Mouse (Mus musculus): ENCODE measurements around the gene Anks1. TPM values are rescaled to one million over a fixed set of nuclear protein-coding genes. Genes with fewer than 3 reads are reported as not detected.
A peak's percentile ranks its signal among the peaks of the same experiment; 100 is the strongest.
"Not testable (repeated sequence)": the region's sequence is repeated elsewhere in the genome, so short reads cannot be mapped to it uniquely, and the experiment has no call there.

Gene Anks1
- polyA plus RNA-seq, 1 experiment, result 16.1 TPM

GRCm38 (mm10) chr17:27971496-27971895 is 62.4 kb downstream of the Anks1 start:
- TF ChIP-seq CTCF (IDR thresholded peaks at IDR 0.05; ENCODE audit: control insufficient read depth, insufficient read depth, insufficient replicate concordance, low read depth, low read length), result no peak
- Histone ChIP-seq H3K4me1 (ENCODE audit: control insufficient read depth, insufficient read depth, low read length) (peaks cover 13% of the 10 kb centered on the region), H3K36me3 (ENCODE audit: control insufficient read depth, insufficient read depth, low read length) (no peaks in the 10 kb centered on the region), H3K27ac (ENCODE audit: control insufficient read depth, insufficient read depth, low read depth, low read length) (no peak overlapping the region), H3K27me3 (ENCODE audit: control insufficient read depth, insufficient read depth, low read length) (no peaks in the 10 kb centered on the region), H3K4me3 (ENCODE audit: control insufficient read depth, low read depth, low read length) (no peak overlapping the region)

GRCm38 (mm10) chr17:27973337-27973736 is 64.2 kb downstream of the Anks1 start:
- Histone ChIP-seq H3K27ac (ENCODE audit: control insufficient read depth, insufficient read depth, low read depth, low read length) (no peak overlapping the region), H3K36me3 (ENCODE audit: control insufficient read depth, insufficient read depth, low read length) (no peaks in the 10 kb centered on the region), H3K27me3 (ENCODE audit: control insufficient read depth, insufficient read depth, low read length) (no peaks in the 10 kb centered on the region), H3K4me1 (ENCODE audit: control insufficient read depth, insufficient read depth, low read length) (peaks cover 9% of the 10 kb centered on the region), H3K4me3 (ENCODE audit: control insufficient read depth, low read depth, low read length) (no peak overlapping the region)
- TF ChIP-seq POLR2A (IDR thresholded peaks at IDR 0.05; ENCODE audit: control insufficient read depth, low read depth, low read length) (no peak), CTCF (IDR thresholded peaks at IDR 0.05; ENCODE audit: control insufficient read depth, insufficient read depth, insufficient replicate concordance, low read depth, low read length) (no peak)

DNA sequence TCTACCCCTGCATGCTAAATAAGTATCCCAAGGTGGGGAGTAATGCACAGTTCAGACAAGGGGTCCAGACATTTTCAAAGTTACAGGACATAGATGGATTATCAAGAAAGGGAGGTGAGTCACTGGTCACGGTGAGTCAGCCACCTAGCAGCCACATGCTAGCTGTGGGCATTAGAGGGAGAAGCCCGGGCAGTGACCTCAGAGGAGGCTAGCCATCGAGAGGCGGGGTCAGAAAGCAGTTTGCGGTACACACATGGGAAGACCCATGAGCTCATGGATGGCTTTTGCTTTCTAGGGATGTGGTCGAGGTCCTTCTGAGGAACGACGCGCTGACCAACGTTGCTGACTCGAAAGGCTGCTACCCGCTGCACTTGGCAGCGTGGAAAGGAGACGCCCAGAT is 67.2 kb downstream of the Anks1 start:
- TF ChIP-seq POLR2A (IDR thresholded peaks at IDR 0.05; ENCODE audit: control insufficient read depth, low read depth, low read length) (no peak), CTCF (IDR thresholded peaks at IDR 0.05; ENCODE audit: control insufficient read depth, insufficient read depth, insufficient replicate concordance, low read depth, low read length) (no peak)
- Histone ChIP-seq H3K4me1 (ENCODE audit: control insufficient read depth, insufficient read depth, low read length) (peaks cover 1% of the 10 kb centered on the region; the same call in 1 of the 2 replicates), H3K4me3 (ENCODE audit: control insufficient read depth, low read depth, low read length) (no peak overlapping the region), H3K36me3 (ENCODE audit: control insufficient read depth, insufficient read depth, low read length) (no peaks in the 10 kb centered on the region), H3K27ac (ENCODE audit: control insufficient read depth, insufficient read depth, low read depth, low read length) (no peak overlapping the region), H3K27me3 (ENCODE audit: control insufficient read depth, insufficient read depth, low read length) (no peaks in the 10 kb centered on the region)

- no peaks in the 10 kb centered on the region for H3K36me3 ChIP-seq (ENCODE audit: control insufficient read depth, insufficient read depth, low read length)
- H3K4me3 ChIP-seq (ENCODE audit: control insufficient read depth, low read depth, low read length), result no peak overlapping the region
- no peaks in the 10 kb centered on the region for H3K4me1 ChIP-seq (ENCODE audit: control insufficient read depth, insufficient read depth, low read length)
- no peak for TF ChIP-seq POLR2A (IDR thresholded peaks at IDR 0.05; ENCODE audit: control insufficient read depth, low read depth, low read length)
- TF ChIP-seq CTCF (IDR thresholded peaks at IDR 0.05; ENCODE audit: control insufficient read depth, insufficient read depth, insufficient replicate concordance, low read depth, low read length), result no peak
- H3K27ac ChIP-seq (ENCODE audit: control insufficient read depth, insufficient read depth, low read depth, low read length), result no peak overlapping the region
- no peaks in the 10 kb centered on the region for H3K27me3 ChIP-seq (ENCODE audit: control insufficient read depth, insufficient read depth, low read length)
These were observed 68.0 kb downstream of the Anks1 start for GRCm38 (mm10) chr17:27977008-27977636.

DNA sequence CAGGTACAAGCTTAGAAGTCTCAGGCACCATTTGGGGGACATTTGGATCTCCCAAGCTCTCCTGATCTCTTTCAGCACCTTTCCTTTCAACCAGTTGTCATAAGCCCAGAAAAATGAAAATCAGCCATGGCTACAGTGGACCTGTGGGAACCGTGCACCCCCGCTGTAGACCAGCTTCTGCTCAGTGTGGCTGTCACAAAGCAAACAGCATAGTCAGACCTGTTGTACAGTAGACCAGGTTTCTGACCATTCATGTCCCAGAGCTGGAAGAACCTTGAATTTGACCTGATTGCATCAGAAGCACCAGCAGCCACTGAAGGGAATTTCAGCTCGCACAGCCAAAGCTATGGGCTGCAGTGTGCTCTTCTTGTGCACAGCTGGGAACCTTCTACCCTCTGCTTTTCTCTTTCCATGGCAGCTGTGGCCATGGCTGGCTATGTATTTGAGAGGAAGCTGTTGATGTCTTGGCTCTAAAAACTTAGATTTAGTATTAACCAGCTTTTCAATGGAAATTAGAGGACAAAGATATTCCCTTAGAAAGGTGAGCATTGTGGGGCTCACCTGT is 71.4 kb downstream of the Anks1 start:
- no peak for TF ChIP-seq POLR2A (IDR thresholded peaks at IDR 0.05; ENCODE audit: control insufficient read depth, low read depth, low read length)
- Histone ChIP-seq H3K36me3 (ENCODE audit: control insufficient read depth, insufficient read depth, low read length) (no peaks in the 10 kb centered on the region; the same call in 1 of the 2 replicates), H3K27ac (ENCODE audit: control insufficient read depth, insufficient read depth, low read depth, low read length) (no peak overlapping the region), H3K4me1 (ENCODE audit: control insufficient read depth, insufficient read depth, low read length) (no peaks in the 10 kb centered on the region; the same call in 1 of the 2 replicates), H3K27me3 (ENCODE audit: control insufficient read depth, insufficient read depth, low read length) (no peaks in the 10 kb centered on the region), H3K4me3 (ENCODE audit: control insufficient read depth, low read depth, low read length) (no peak overlapping the region)

DNA sequence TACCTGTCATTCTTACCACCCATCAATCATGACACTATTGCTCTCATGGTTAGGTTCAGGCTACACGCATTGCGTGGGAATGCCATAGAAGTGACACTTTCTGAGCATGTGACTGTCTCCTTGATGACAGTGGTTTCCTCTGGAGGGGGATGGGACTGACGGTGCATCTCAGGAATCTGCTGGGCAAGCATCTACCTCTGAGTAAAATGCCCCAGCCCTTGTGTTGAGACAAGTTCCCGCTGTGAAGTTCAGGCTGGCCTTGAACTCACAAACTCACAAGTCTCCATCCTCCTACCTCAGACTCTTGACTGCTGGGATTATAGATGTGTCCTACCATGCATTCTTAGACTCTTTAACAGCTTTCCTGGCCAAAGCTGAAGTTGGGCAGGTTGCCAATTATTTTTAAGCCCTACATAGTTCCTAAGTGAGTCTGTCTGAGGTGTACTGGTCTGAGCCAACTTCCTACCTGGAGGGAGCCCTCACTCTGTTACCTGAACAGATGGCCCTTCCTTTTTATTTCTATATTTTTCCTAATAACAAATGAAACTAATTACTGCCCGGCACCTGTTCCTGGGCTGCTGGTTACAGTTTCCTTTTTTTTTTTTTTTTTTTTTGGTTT is 72.5 kb downstream of the Anks1 start:
- Histone ChIP-seq H3K36me3 (ENCODE audit: control insufficient read depth, insufficient read depth, low read length) (no peaks in the 10 kb centered on the region; the same call in 1 of the 2 replicates), H3K27me3 (ENCODE audit: control insufficient read depth, insufficient read depth, low read length) (no peaks in the 10 kb centered on the region), H3K4me1 (ENCODE audit: control insufficient read depth, insufficient read depth, low read length) (no peaks in the 10 kb centered on the region; the same call in 1 of the 2 replicates), H3K27ac (ENCODE audit: control insufficient read depth, insufficient read depth, low read depth, low read length) (no peak overlapping the region), H3K4me3 (ENCODE audit: control insufficient read depth, low read depth, low read length) (peak overlapping the region; percentile 55)
- TF ChIP-seq POLR2A (IDR thresholded peaks at IDR 0.05; ENCODE audit: control insufficient read depth, low read depth, low read length) (no peak), CTCF (IDR thresholded peaks at IDR 0.05; ENCODE audit: control insufficient read depth, insufficient read depth, insufficient replicate concordance, low read depth, low read length) (no peak)

DNA sequence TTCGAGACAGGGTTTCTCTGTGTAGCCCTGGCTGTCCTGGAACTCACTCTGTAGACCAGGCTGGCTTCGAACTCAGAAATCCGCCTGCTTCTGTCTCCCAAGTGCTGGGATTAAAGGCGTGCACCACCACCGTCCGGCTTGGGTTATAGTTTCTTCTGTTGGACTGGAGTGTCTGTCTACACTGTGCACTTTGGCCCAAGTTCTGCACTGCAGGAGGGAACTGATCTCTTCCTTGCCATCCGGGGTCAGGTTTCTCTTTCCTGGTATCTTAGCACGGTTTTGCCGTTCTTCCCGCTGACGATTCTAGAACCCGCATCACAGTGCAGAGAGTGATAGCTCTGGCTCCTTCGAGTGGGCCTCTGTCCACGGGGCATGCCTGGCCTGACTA is 73.0 kb downstream of the Anks1 start:
- H3K36me3 ChIP-seq (ENCODE audit: control insufficient read depth, insufficient read depth, low read length); H3K27ac ChIP-seq (ENCODE audit: control insufficient read depth, insufficient read depth, low read depth, low read length): not testable (repeated sequence)

More for the DNA sequence above, 73.0 kb downstream of the Anks1 start:
- not testable (repeated sequence) for H3K4me1 ChIP-seq (ENCODE audit: control insufficient read depth, insufficient read depth, low read length); H3K27me3 ChIP-seq (ENCODE audit: control insufficient read depth, insufficient read depth, low read length)
- peak overlapping the region; percentile 55 for H3K4me3 ChIP-seq (ENCODE audit: control insufficient read depth, low read depth, low read length)
